Mouse (Mus musculus): ENCODE measurements at regions not wholly inside any gene's neighbourhood (a gene's known extent, or its start where the extent isn't known, plus 50 kb on each side); places are given as distances from the start of the nearest gene placed in this dataset.

DNA sequence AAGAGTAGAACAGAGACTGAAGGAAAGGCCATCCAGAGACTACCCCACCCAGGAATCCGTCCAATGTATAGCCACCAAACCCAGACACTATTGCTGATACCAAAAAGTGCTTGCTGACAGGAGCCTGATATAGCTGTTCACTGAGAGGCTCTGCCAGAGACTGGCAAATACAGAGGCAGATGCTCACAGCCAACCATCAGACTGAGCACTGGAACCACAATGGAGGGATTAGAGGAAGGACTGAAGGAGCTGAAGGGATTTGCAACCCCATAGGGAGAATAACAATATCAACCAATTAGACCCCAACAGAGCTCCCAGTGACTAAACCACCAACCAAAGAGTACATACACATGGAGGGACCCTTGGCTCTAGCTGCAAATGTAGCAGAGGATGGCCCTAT is 1389.8 kb upstream of the Zeb2 start:
- TF ChIP-seq CTCF (IDR thresholded peaks at IDR 0.05) (no peak), EP300 (IDR thresholded peaks at IDR 0.05) (no peak)

Data from lung, postnatal 0 days (tissue).